ENCODE assay signal across 16 mouse cellular contexts in the genomic region with DNA sequence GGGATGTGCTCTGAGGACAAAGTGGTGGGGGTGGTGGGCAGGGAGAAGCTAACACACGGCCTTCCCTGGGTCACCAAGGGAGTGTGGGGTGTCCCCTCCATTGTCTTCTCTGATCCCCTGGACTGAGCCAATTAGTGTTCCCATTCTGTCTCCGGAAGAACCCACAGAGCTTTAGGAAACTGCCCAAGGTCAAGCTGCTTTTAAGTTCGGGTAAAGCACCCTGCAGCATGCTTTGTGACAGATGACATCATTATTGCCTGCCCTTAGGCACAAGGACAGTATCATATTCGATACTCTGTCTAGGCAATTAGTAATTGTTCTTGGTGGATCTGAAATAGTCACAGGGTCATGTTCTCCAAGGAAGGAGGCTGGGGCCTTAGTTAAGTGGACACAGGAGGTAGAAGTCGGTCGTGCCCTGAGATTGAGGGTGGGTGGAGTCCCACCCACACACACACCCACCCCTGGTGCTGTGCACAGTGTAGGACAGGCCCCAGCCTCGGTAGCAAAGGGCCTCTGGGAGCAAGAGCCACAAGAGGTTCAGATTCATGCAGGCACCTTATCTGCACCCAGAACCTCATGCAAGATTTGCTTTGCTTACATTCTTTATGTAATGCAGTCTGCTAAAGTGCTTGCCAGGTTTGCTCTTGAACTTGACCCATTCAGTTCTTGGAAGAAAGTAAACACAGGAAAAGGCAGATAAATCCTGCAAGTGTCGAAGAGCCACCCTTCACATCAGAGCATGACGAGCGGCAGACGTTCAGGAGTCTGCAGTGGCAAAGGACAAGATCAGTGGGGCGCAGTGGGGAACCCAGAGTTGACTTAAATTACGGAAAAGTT. TPM values are rescaled to one million over a fixed set of nuclear protein-coding genes. Genes with fewer than 3 reads are reported as not detected.
DNase-seq lines count a peak whose midpoint lies in the region; ATAC-seq and TF ChIP-seq lines count a peak whose summit lies in the region.
"Had no signal": no experiment of that assay in that cellular context is flagged by ENCODE, and none has a peak within 500 bp of the region (broad histone marks: within the 10 kb centered on the region; RNA-seq: fewer than 3 reads in every experiment).

No protein-coding gene starts in this region.

- no peak for TF ChIP-seq CTCF in intestine, postnatal 0 days (IDR thresholded peaks at IDR 0.05; ENCODE audit: low read depth)

- no peak for ATAC-seq in heart, embryonic 11.5 days (replicated peaks; ENCODE audit: insufficient number of reproducible peaks, low FRiP score, low TSS enrichment)
- ATAC-seq in liver, embryonic 13.5 days (ENCODE audit: low read depth), result peak; percentile 51; the same call in 1 of the 2 replicates
- ATAC-seq in intestine, postnatal 0 days, result 0 out of 2 replicates have a peak, but pooled peaks have one; percentile 22
- peak; percentile 90 for ATAC-seq in stomach, embryonic 14.5 days (ENCODE audit: insufficient number of reproducible peaks, insufficient read depth, low FRiP score, low read depth)
- ATAC-seq: inflammation-experienced regulatory T-cells, adult 6 months had no signal

- peaks cover 28% of the 10 kb centered on the region for H3K4me1 ChIP-seq in heart, embryonic 11.5 days (ENCODE audit: control insufficient read depth, insufficient read depth, low read length)
- no peaks in the 10 kb centered on the region for H3K4me1 ChIP-seq in liver, embryonic 13.5 days (replicated peaks)
- no peaks in the 10 kb centered on the region for H3K4me1 ChIP-seq in intestine, postnatal 0 days (replicated peaks; ENCODE audit: control insufficient read depth, insufficient read depth, low read length)
- H3K4me1 ChIP-seq in stomach, embryonic 14.5 days (ENCODE audit: control insufficient read depth, insufficient read depth, low read length), result peaks cover 16% of the 10 kb centered on the region
- H3K4me1 ChIP-seq: embryonic facial prominence, embryonic 13.5 days; liver, embryonic 15.5 days had no signal

- intact Hi-C loops in heart, postnatal 25 days (cut with DNase I), result no loop called here

- WGBS in heart, embryonic 11.5 days (ENCODE audit: insufficient replicate concordance), result 42% methylated on average over 13 of the region's 13 CpGs
- WGBS in liver, embryonic 13.5 days (ENCODE audit: insufficient replicate concordance), result 49% methylated on average over 13 of the region's 13 CpGs
- 34% methylated on average over 13 of the region's 13 CpGs for WGBS in intestine, postnatal 0 days
- WGBS in stomach, embryonic 14.5 days, result 22% methylated on average over 13 of the region's 13 CpGs

- no peaks in the 10 kb centered on the region for H3K27me3 ChIP-seq in heart, embryonic 11.5 days (ENCODE audit: control insufficient read depth, insufficient read depth, low read length)
- no peaks in the 10 kb centered on the region for H3K27me3 ChIP-seq in liver, embryonic 13.5 days
- H3K27me3 ChIP-seq in intestine, postnatal 0 days (replicated peaks; ENCODE audit: control insufficient read depth, insufficient read depth, low read length), result no peaks in the 10 kb centered on the region
- H3K27me3 ChIP-seq in stomach, embryonic 14.5 days (ENCODE audit: control insufficient read depth, insufficient read depth, low read length), result no peaks in the 10 kb centered on the region
- H3K27me3 ChIP-seq: CH12.LX; embryonic facial prominence, embryonic 13.5 days; liver, embryonic 15.5 days had no signal

- H3K27ac ChIP-seq in heart, embryonic 11.5 days (ENCODE audit: low read depth, low read length), result 0 out of 2 replicates have a peak overlapping the region, but pooled peaks have one; percentile 46
- no peak overlapping the region for H3K27ac ChIP-seq in liver, embryonic 13.5 days
- H3K27ac ChIP-seq in intestine, postnatal 0 days (ENCODE audit: low read depth, low read length), result no peak overlapping the region
- H3K27ac ChIP-seq in stomach, embryonic 14.5 days (ENCODE audit: low read length), result peak overlapping the region; percentile 55
- H3K27ac ChIP-seq: embryonic facial prominence, embryonic 13.5 days; liver, embryonic 15.5 days had no signal

- H3K36me3 ChIP-seq in heart, embryonic 11.5 days (ENCODE audit: control insufficient read depth, insufficient read depth, low read length), result peaks cover 30% of the 10 kb centered on the region
- H3K36me3 ChIP-seq in liver, embryonic 13.5 days, result peaks cover 37% of the 10 kb centered on the region
- H3K36me3 ChIP-seq in intestine, postnatal 0 days (ENCODE audit: control insufficient read depth, insufficient read depth), result peaks cover 44% of the 10 kb centered on the region
- H3K36me3 ChIP-seq in stomach, embryonic 14.5 days (ENCODE audit: control insufficient read depth, insufficient read depth, low read length), result peaks cover 39% of the 10 kb centered on the region

- no peak overlapping the region for H3K4me2 ChIP-seq in heart, embryonic 11.5 days
- no peak overlapping the region for H3K4me2 ChIP-seq in liver, embryonic 13.5 days
- H3K4me2 ChIP-seq in intestine, postnatal 0 days (replicated peaks; ENCODE audit: low read depth), result no peak overlapping the region
- no peak overlapping the region for H3K4me2 ChIP-seq in stomach, embryonic 14.5 days (replicated peaks; ENCODE audit: low read depth, low read length)
- H3K4me2 ChIP-seq: embryonic facial prominence, embryonic 13.5 days; liver, embryonic 15.5 days had no signal

- H3K9ac ChIP-seq in heart, embryonic 11.5 days (ENCODE audit: low read depth, low read length), result no peak overlapping the region
- H3K9ac ChIP-seq in liver, embryonic 13.5 days, result no peak overlapping the region
- no peak overlapping the region for H3K9ac ChIP-seq in intestine, postnatal 0 days (ENCODE audit: low read depth, low read length)
- no peak overlapping the region for H3K9ac ChIP-seq in stomach, embryonic 14.5 days (replicated peaks; ENCODE audit: low read depth, low read length)
- H3K9ac ChIP-seq: embryonic facial prominence, embryonic 13.5 days; liver, embryonic 15.5 days had no signal

- 0 out of 2 replicates have a peak, but pooled peaks cover 3% of the 10 kb centered on the region for H3K9me3 ChIP-seq in heart, embryonic 11.5 days (replicated peaks; ENCODE audit: control insufficient read depth, low read length)
- no peaks in the 10 kb centered on the region for H3K9me3 ChIP-seq in liver, embryonic 13.5 days (replicated peaks)
- no peaks in the 10 kb centered on the region for H3K9me3 ChIP-seq in intestine, postnatal 0 days (ENCODE audit: control insufficient read depth)
- H3K9me3 ChIP-seq in stomach, embryonic 14.5 days (ENCODE audit: control insufficient read depth, low read depth, low read length), result no peaks in the 10 kb centered on the region
- H3K9me3 ChIP-seq: embryonic facial prominence, embryonic 13.5 days; liver, embryonic 15.5 days had no signal

- no peak overlapping the region for H3K4me3 ChIP-seq in heart, embryonic 11.5 days (ENCODE audit: low read depth, low read length)
- no peak overlapping the region for H3K4me3 ChIP-seq in liver, embryonic 13.5 days (replicated peaks)
- H3K4me3 ChIP-seq in intestine, postnatal 0 days (ENCODE audit: low read depth, low read length), result no peak overlapping the region
- H3K4me3 ChIP-seq in stomach, embryonic 14.5 days (ENCODE audit: low read depth, low read length), result no peak overlapping the region
- H3K4me3 ChIP-seq: embryonic facial prominence, embryonic 13.5 days; liver, embryonic 15.5 days had no signal

- no peak for DNase-seq in heart, postnatal 25 days (ENCODE audit: low spot score)
- DNase-seq in liver, embryonic 13.5 days, result no peak
- no peak for DNase-seq in liver
- no peak for DNase-seq in cerebellum, adult 9-10 months
- DNase-seq in retina, postnatal 1 day, result no peak
- DNase-seq: cerebellum, adult 2 months; thymus, adult 2 months had no signal

RNA-seq across cellular contexts. Expression of gene Itm2c, which starts 14.9 kb away (rescaled TPM):
- polyA plus RNA-seq in heart, embryonic 11.5 days (2014; fragmentation: Nextera tagmentation; extraction: Ambion mirVana), result 146 and 150 TPM in 2 replicates
- total RNA-seq in heart, postnatal 25 days (2021), result 10 to 100 TPM; 62.4 to 66.2 TPM
- 38.3 and 39.7 TPM in 2 replicates for polyA plus RNA-seq in liver, embryonic 13.5 days (2015; fragmentation: Nextera tagmentation; extraction: Ambion mirVana)
- 112 and 113 TPM in 2 replicates for polyA plus RNA-seq in intestine, postnatal 0 days (2015; fragmentation: Nextera tagmentation; extraction: Ambion mirVana)
- polyA plus RNA-seq in stomach, embryonic 14.5 days (2014; fragmentation: Nextera tagmentation; extraction: Ambion mirVana), result 137 and 147 TPM in 2 replicates

RNA-seq across cellular contexts. Expression of gene 4933407L21Rik, which starts 19.3 kb away (rescaled TPM):
- polyA plus RNA-seq in heart, embryonic 11.5 days (2014; fragmentation: Nextera tagmentation; extraction: Ambion mirVana), result not detected in 2 replicates
- not detected for total RNA-seq in heart, postnatal 25 days (2021)
- polyA plus RNA-seq in liver, embryonic 13.5 days (2015; fragmentation: Nextera tagmentation; extraction: Ambion mirVana), result not detected in 2 replicates
- 0.13 and 0.22 TPM in 2 replicates for polyA plus RNA-seq in intestine, postnatal 0 days (2015; fragmentation: Nextera tagmentation; extraction: Ambion mirVana)
- 0.13 and 0.49 TPM in 2 replicates for polyA plus RNA-seq in stomach, embryonic 14.5 days (2014; fragmentation: Nextera tagmentation; extraction: Ambion mirVana)
- polyA plus RNA-seq: liver, embryonic 15.5 days; neural tube, embryonic 11.5 days had no signal

RNA-seq across cellular contexts. Expression of gene Gpr55, which starts 51.8 kb away (rescaled TPM):
- polyA plus RNA-seq in heart, embryonic 11.5 days (2014; fragmentation: Nextera tagmentation; extraction: Ambion mirVana), result not detected in 2 replicates
- total RNA-seq in heart, postnatal 25 days (2021), result not detected
- 0.05 TPM in 2 replicates for polyA plus RNA-seq in liver, embryonic 13.5 days (2015; fragmentation: Nextera tagmentation; extraction: Ambion mirVana)
- 0.30 and 0.42 TPM in 2 replicates for polyA plus RNA-seq in intestine, postnatal 0 days (2015; fragmentation: Nextera tagmentation; extraction: Ambion mirVana)
- polyA plus RNA-seq in stomach, embryonic 14.5 days (2014; fragmentation: Nextera tagmentation; extraction: Ambion mirVana), result not detected in 2 replicates
- total RNA-seq: gastrocnemius, adult 18-20 months had no signal
- polyA plus RNA-seq: neural tube, embryonic 11.5 days had no signal

Comparison
In these comparisons a context has a peak if more than half of its experiments do, and no peak if none do; other contexts are left out.
1. H3K27ac ChIP-seq: peak in heart, embryonic 11.5 days (single experiment) and stomach, embryonic 14.5 days (single experiment); none in liver, embryonic 13.5 days (single experiment) and intestine, postnatal 0 days (single experiment).